Mouse (Mus musculus) myocyte (in vitro differentiated cells): ENCODE measurements around the gene Mdc1. TPM values are rescaled to one million over a fixed set of nuclear protein-coding genes. Genes with fewer than 3 reads are reported as not detected.

Experiments
- H3K27me3 ChIP-seq: one replicate; pipeline ENCODE4 v1.6.1; 2011; ENCODE audit not compliant: control insufficient read depth, insufficient read depth, insufficient read length
- H3K36me3 ChIP-seq: one replicate; pipeline ENCODE4 v1.6.1; 2011; ENCODE audit not compliant: control insufficient read depth, insufficient read depth
- H3K4me2 ChIP-seq: one replicate; pipeline ENCODE4 v1.6.1; 2011; ENCODE audit warnings: low read depth, control low read depth
- H3K4me3 ChIP-seq: one replicate; pipeline ENCODE4 v1.5.1; 2011; ENCODE audit warnings: mild to moderate bottlenecking, control low read depth, moderate library complexity
- H3K79me2 ChIP-seq: one replicate; pipeline ENCODE4 v1.6.1; 2011; ENCODE audit not compliant: control insufficient read depth, insufficient read depth
- H3ac ChIP-seq: one replicate; pipeline ENCODE4 v1.6.1; 2011; ENCODE audit not compliant: control insufficient read depth, insufficient read length
- CEBPB ChIP-seq: IDR thresholded peaks from 2 replicates; pipeline ENCODE4 v1.6.1; 2011; ENCODE audit warnings: mild to moderate bottlenecking, moderate library complexity; ENCODE audit not compliant: poor library complexity, insufficient read depth, severe bottlenecking
- E2F4 ChIP-seq: IDR thresholded peaks from one replicate; pipeline ENCODE4 v1.6.1; 2011; ENCODE audit warnings: mild to moderate bottlenecking, control low read depth, moderate library complexity; ENCODE audit not compliant: insufficient read depth
- MAX ChIP-seq: IDR thresholded peaks from one replicate; pipeline ENCODE4 v1.6.1; 2011; ENCODE audit warnings: low read depth, mild to moderate bottlenecking, control low read depth
- MYOD1 ChIP-seq, 3 experiments: IDR thresholded peaks; one replicate each; pipeline ENCODE4 v1.6.1; 2011; ENCODE audit warnings: control low read depth in 2 of 3, low read depth in 2 of 3, mild to moderate bottlenecking in 2 of 3, moderate library complexity in 1 of 3; ENCODE audit not compliant: insufficient read length in 2 of 3, control insufficient read depth in 1 of 3
- MYOG ChIP-seq, 3 experiments: IDR thresholded peaks; one replicate each; pipeline ENCODE4 v1.6.1; 2011; ENCODE audit warnings: control low read depth in 2 of 3, low read depth in 2 of 3, mild to moderate bottlenecking in 2 of 3; ENCODE audit not compliant: insufficient read length in 2 of 3, control insufficient read depth in 1 of 3, insufficient read depth in 1 of 3
- POLR2A ChIP-seq: IDR thresholded peaks from one replicate; pipeline ENCODE4 v1.6.1; 2011; ENCODE audit warnings: low read depth, mild to moderate bottlenecking, control low read depth, moderate library complexity; ENCODE audit not compliant: insufficient read length
- POLR2AphosphoS2 ChIP-seq: IDR thresholded peaks from one replicate; pipeline ENCODE4 v1.6.1; 2011; ENCODE audit warnings: low read depth, control low read depth; ENCODE audit not compliant: insufficient read length
- REST ChIP-seq: IDR thresholded peaks from one replicate; pipeline ENCODE4 v1.6.1; 2011; ENCODE audit warnings: mild to moderate bottlenecking, control low read depth, moderate library complexity; ENCODE audit not compliant: insufficient read depth, insufficient read length
- SRF ChIP-seq: IDR thresholded peaks from one replicate; pipeline ENCODE4 v1.6.1; 2011; ENCODE audit warnings: low read depth; ENCODE audit not compliant: control insufficient read depth, insufficient read length
- TCF12 ChIP-seq: IDR thresholded peaks from one replicate; pipeline ENCODE4 v1.6.1; 2011; ENCODE audit warnings: mild to moderate bottlenecking, control low read depth; ENCODE audit not compliant: poor library complexity, insufficient read depth, severe bottlenecking
- TCF3 ChIP-seq: IDR thresholded peaks from one replicate; pipeline ENCODE4 v1.6.1; 2011; ENCODE audit warnings: low read depth, control low read depth; ENCODE audit not compliant: insufficient read length
- USF1 ChIP-seq: IDR thresholded peaks from one replicate; pipeline ENCODE4 v1.6.1; 2011; ENCODE audit warnings: low read depth, mild to moderate bottlenecking, control low read depth, moderate library complexity
- polyA plus RNA-seq: library from polyadenylated mRNA; unstranded; fragments of >200 nt; fragmentation: generic; extraction: Trizol; gene quantifications from one replicate; pipeline ENCODE4 v1.2.1, GENCODE M21; 2012; ENCODE audit warnings: missing spikeins

The Mdc1 gene
- polyA plus RNA-seq, 1 experiment, result 7.0 TPM

- H3K4me2 ChIP-seq, result peak overlapping the region; percentile 99
- H3K4me3 ChIP-seq, result peak overlapping the region; percentile 90
- H3K27me3 ChIP-seq, result no peaks in the 10 kb centered on the region
- peaks cover 14% of the 10 kb centered on the region for H3K36me3 ChIP-seq
- peaks cover 82% of the 10 kb centered on the region for H3K79me2 ChIP-seq
- no peak overlapping the region for H3ac ChIP-seq
- TF ChIP-seq USF1 (no peak), MAX (no peak), TCF3 (no peak), CEBPB (no peak), TCF12 (no peak), MYOG (IDR thresholded peaks at IDR 0.05; ENCODE audit: control insufficient read depth in 1 of 3, insufficient read depth in 1 of 3, insufficient read length in 2 of 3, low read depth in 2 of 3) (no peak), MYOD1 (IDR thresholded peaks at IDR 0.05; ENCODE audit: control insufficient read depth in 1 of 3, insufficient read length in 2 of 3, low read depth in 2 of 3) (no peak), E2F4 (no peak), REST (no peak), SRF (peak; percentile 65), POLR2AphosphoS2 (peak; percentile 14), POLR2A (no peak)
These were observed 29.0 kb downstream of the Mdc1 start for GRCm38 (mm10) chr17:35870151-35870883.

GRCm38 (mm10) chr17:35870884-35871696, 29.8 kb downstream of the Mdc1 start:
- peaks cover 85% of the 10 kb centered on the region for H3K79me2 ChIP-seq
- TF ChIP-seq MYOG (IDR thresholded peaks at IDR 0.05; ENCODE audit: control insufficient read depth in 1 of 3, insufficient read depth in 1 of 3, insufficient read length in 2 of 3, low read depth in 2 of 3), result no peak
- H3K4me3 ChIP-seq, result peak overlapping the region; percentile 90
- H3K36me3 ChIP-seq, result peaks cover 18% of the 10 kb centered on the region
- no peaks in the 10 kb centered on the region for H3K27me3 ChIP-seq
- peak overlapping the region; percentile 99 for H3K4me2 ChIP-seq
- H3ac ChIP-seq, result no peak overlapping the region

GRCm38 (mm10) chr17:35873774-35874519, 32.6 kb downstream of the Mdc1 start:
- Histone ChIP-seq H3K36me3 (peaks cover 23% of the 10 kb centered on the region), H3K4me2 (peak overlapping the region; percentile 37), H3ac (no peak overlapping the region), H3K27me3 (no peaks in the 10 kb centered on the region), H3K79me2 (peaks cover 61% of the 10 kb centered on the region), H3K4me3 (no peak overlapping the region)
- no peak for TF ChIP-seq MYOG (IDR thresholded peaks at IDR 0.05; ENCODE audit: control insufficient read depth in 1 of 3, insufficient read depth in 1 of 3, insufficient read length in 2 of 3, low read depth in 2 of 3)
- peak; percentile 19 for TF ChIP-seq POLR2AphosphoS2

GRCm38 (mm10) chr17:35874721-35875120, 33.4 kb downstream of the Mdc1 start:
- peaks cover 23% of the 10 kb centered on the region for H3K36me3 ChIP-seq
- no peak overlapping the region for H3K4me2 ChIP-seq
- H3K4me3 ChIP-seq, result no peak overlapping the region
- TF ChIP-seq MYOG (IDR thresholded peaks at IDR 0.05; ENCODE audit: control insufficient read depth in 1 of 3, insufficient read depth in 1 of 3, insufficient read length in 2 of 3, low read depth in 2 of 3) (no peak), POLR2A (no peak), CEBPB (no peak), MYOD1 (IDR thresholded peaks at IDR 0.05; ENCODE audit: control insufficient read depth in 1 of 3, insufficient read length in 2 of 3, low read depth in 2 of 3) (no peak), REST (no peak), E2F4 (no peak), SRF (no peak), TCF12 (no peak), TCF3 (no peak), USF1 (no peak), POLR2AphosphoS2 (no peak), MAX (no peak)
- H3ac ChIP-seq, result no peak overlapping the region
- peaks cover 53% of the 10 kb centered on the region for H3K79me2 ChIP-seq
- H3K27me3 ChIP-seq, result no peaks in the 10 kb centered on the region
